Mouse (Mus musculus): ENCODE measurements around the gene Fstl3. TPM values are rescaled to one million over a fixed set of nuclear protein-coding genes. Genes with fewer than 3 reads are reported as not detected.

Fstl3 gene
- polyA plus RNA-seq, 1 experiment from 2014 or later: 3.0 TPM

DNA sequence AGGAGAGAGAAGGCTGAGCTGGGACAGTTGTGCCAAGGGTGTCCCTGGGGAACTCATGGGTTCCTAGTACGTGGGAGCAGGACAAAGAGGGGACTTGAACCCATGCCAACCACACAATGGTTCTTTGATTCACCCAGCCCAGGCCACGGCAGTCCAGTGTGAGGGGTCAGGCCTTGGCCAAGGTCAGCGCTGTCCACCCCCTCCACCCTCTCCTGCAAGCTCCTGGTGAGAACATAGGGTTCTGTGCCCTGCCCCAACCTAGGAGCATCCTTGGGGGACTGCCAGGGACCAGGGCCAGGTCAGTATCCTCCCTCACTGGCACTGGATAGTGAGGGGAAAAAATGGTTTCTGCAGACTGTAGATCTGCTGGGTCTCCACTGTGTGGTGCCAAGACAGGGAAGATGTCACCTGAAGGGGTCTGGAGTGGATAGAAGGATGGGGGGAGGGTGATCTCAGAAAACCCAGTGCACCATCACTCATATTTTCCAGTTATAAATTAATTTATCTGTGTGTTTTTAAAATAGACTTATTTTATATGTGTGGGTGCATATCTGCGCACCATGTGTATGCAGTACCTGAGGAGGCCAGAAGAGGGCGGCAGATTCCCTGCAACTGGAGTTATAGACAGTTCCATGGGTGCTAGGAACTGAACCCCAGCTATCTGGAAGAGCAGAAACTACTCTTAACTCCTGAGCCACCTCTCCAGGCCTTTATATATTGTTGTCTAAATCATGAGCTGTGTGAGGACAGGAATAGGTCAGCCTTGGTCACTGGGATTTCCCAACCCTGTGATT is 2.4 kb upstream of the Fstl3 start:
- no peak for ATAC-seq (ENCODE audit: insufficient number of reproducible peaks, insufficient read depth, low FRiP score, low TSS enrichment, low read depth)
- Histone ChIP-seq H3K4me1 (replicated peaks) (peaks cover 26% of the 10 kb centered on the region), H3K9ac (replicated peaks) (no peak overlapping the region), H3K27ac (no peak overlapping the region), H3K27me3 (peaks cover 32% of the 10 kb centered on the region), H3K4me2 (no peak overlapping the region), H3K4me3 (replicated peaks) (no peak overlapping the region), H3K9me3 (peaks cover 13% of the 10 kb centered on the region), H3K36me3 (no peaks in the 10 kb centered on the region)
- 77% methylated on average over 5 of the region's 5 CpGs for WGBS

DNA sequence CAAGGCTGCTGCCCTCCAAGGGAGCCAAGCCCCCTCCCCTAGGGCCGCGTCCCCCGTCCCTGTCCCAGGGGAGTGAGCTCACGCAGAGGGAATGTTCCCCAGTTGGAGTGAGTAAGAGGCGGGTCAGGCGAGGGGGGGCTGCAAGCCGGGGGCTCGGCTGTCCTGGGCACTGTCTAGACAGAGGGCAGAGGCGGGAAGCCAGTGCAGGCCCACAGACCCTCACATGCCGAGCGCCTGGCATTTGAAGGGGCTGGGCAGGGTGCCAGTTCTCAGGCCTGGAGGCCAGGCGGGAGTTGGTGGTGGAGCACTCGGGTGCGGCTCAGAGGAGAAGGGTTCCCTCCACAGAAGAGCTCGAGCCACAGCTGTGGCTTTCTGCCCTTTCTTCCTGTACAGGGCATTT is 934 bp downstream of the Fstl3 start:
- no peak for ATAC-seq (ENCODE audit: insufficient number of reproducible peaks, insufficient read depth, low FRiP score, low TSS enrichment, low read depth)
- Histone ChIP-seq H3K36me3 (no peaks in the 10 kb centered on the region), H3K9me3 (peaks cover 6% of the 10 kb centered on the region; the same call in 1 of the 2 replicates), H3K4me1 (replicated peaks) (peaks cover 39% of the 10 kb centered on the region), H3K27ac (no peak overlapping the region), H3K9ac (replicated peaks) (no peak overlapping the region; the same call in 1 of the 2 replicates), H3K4me2 (peak overlapping the region; percentile 80), H3K4me3 (replicated peaks) (peak overlapping the region; percentile 8), H3K27me3 (peaks cover 63% of the 10 kb centered on the region)
- WGBS: 15% methylated on average over 15 of the region's 15 CpGs

- H3K9ac ChIP-seq (replicated peaks): no peak overlapping the region
- H3K4me3 ChIP-seq (replicated peaks): peak overlapping the region; percentile 42; the same call in 1 of the 2 replicates
- peaks cover 39% of the 10 kb centered on the region for H3K4me1 ChIP-seq (replicated peaks)
- H3K4me2 ChIP-seq: no peak overlapping the region
- no peak for ATAC-seq (ENCODE audit: insufficient number of reproducible peaks, insufficient read depth, low FRiP score, low TSS enrichment, low read depth)
- peaks cover 70% of the 10 kb centered on the region for H3K27me3 ChIP-seq
- peaks cover 6% of the 10 kb centered on the region; the same call in 1 of the 2 replicates for H3K9me3 ChIP-seq
- H3K27ac ChIP-seq: 0 out of 2 replicates have a peak overlapping the region, but pooled peaks have one; percentile 7
- no peaks in the 10 kb centered on the region for H3K36me3 ChIP-seq
- 19% methylated on average over 2 of the region's 2 CpGs for WGBS
Observed at GRCm38 (mm10) chr10:79779193-79779592, 2.1 kb downstream of the Fstl3 start.

- WGBS: 2% methylated on average over 55 of the region's 55 CpGs
- Histone ChIP-seq H3K36me3 (no peaks in the 10 kb centered on the region), H3K4me3 (replicated peaks) (peak overlapping the region; percentile 42), H3K9ac (replicated peaks) (0 out of 2 replicates have a peak overlapping the region, but pooled peaks have one; percentile 23), H3K4me2 (peak overlapping the region; percentile 68), H3K27ac (no peak overlapping the region), H3K27me3 (peaks cover 79% of the 10 kb centered on the region), H3K4me1 (replicated peaks) (peaks cover 39% of the 10 kb centered on the region), H3K9me3 (peaks cover 4% of the 10 kb centered on the region; the same call in 1 of the 2 replicates)
- ATAC-seq (ENCODE audit: insufficient number of reproducible peaks, insufficient read depth, low FRiP score, low TSS enrichment, low read depth): peak; percentile 81
Observed at GRCm38 (mm10) chr10:79779784-79780663, 3.0 kb downstream of the Fstl3 start.

GRCm38 (mm10) chr10:79780664-79781015 is 3.6 kb downstream of the Fstl3 start:
- ATAC-seq (ENCODE audit: insufficient number of reproducible peaks, insufficient read depth, low FRiP score, low TSS enrichment, low read depth): peak; percentile 1; the same call in 1 of the 2 replicates
- Histone ChIP-seq H3K4me1 (replicated peaks) (peaks cover 39% of the 10 kb centered on the region), H3K9me3 (no peaks in the 10 kb centered on the region), H3K4me2 (peak overlapping the region; percentile 68), H3K27me3 (peaks cover 81% of the 10 kb centered on the region), H3K4me3 (replicated peaks) (peak overlapping the region; percentile 42), H3K36me3 (no peaks in the 10 kb centered on the region), H3K27ac (no peak overlapping the region), H3K9ac (replicated peaks) (0 out of 2 replicates have a peak overlapping the region, but pooled peaks have one; percentile 23)
- WGBS: 3% methylated on average over 13 of the region's 13 CpGs

GRCm38 (mm10) chr10:79781139-79781538 is 4.1 kb downstream of the Fstl3 start:
- 26% methylated on average over 21 of the region's 21 CpGs for WGBS
- no peak for ATAC-seq (ENCODE audit: insufficient number of reproducible peaks, insufficient read depth, low FRiP score, low TSS enrichment, low read depth)
- Histone ChIP-seq H3K36me3 (no peaks in the 10 kb centered on the region), H3K27ac (no peak overlapping the region), H3K4me1 (replicated peaks) (peaks cover 39% of the 10 kb centered on the region), H3K4me2 (peak overlapping the region; percentile 68), H3K9me3 (no peaks in the 10 kb centered on the region), H3K4me3 (replicated peaks) (peak overlapping the region; percentile 42), H3K9ac (replicated peaks) (0 out of 2 replicates have a peak overlapping the region, but pooled peaks have one; percentile 23), H3K27me3 (peaks cover 81% of the 10 kb centered on the region)

GRCm38 (mm10) chr10:79781956-79782355 is 4.9 kb downstream of the Fstl3 start:
- no peak for ATAC-seq (ENCODE audit: insufficient number of reproducible peaks, insufficient read depth, low FRiP score, low TSS enrichment, low read depth)
- peaks cover 76% of the 10 kb centered on the region for H3K27me3 ChIP-seq
- 50% methylated on average over 5 of the region's 5 CpGs for WGBS
- no peak overlapping the region for H3K9ac ChIP-seq (replicated peaks)
- H3K4me3 ChIP-seq (replicated peaks): no peak overlapping the region
- peaks cover 36% of the 10 kb centered on the region for H3K4me1 ChIP-seq (replicated peaks)
- no peak overlapping the region for H3K4me2 ChIP-seq
- H3K27ac ChIP-seq: no peak overlapping the region
- H3K9me3 ChIP-seq: no peaks in the 10 kb centered on the region
- no peaks in the 10 kb centered on the region for H3K36me3 ChIP-seq

DNA sequence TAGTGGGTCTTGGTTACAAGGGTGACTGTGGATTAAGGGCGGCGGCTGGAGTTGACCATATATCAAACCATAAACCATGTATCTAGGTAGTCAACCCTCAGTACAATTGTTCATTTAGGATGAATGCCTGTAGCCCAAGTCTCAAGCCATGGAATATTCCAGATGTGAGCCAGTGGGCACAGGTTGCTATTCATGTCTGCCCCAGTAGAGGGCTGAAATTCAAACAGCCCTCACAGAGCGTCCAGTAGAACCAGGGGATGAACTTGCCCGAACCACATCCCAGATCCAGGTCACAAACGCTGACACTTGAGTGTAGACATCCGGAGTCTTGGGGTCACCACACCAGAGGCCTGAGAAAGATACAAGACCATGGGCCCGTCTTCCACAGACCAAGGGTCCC is 6.0 kb downstream of the Fstl3 start:
- H3K27ac ChIP-seq: no peak overlapping the region
- peaks cover 25% of the 10 kb centered on the region for H3K4me1 ChIP-seq (replicated peaks)
- H3K4me3 ChIP-seq (replicated peaks): no peak overlapping the region
- H3K36me3 ChIP-seq: no peaks in the 10 kb centered on the region
- H3K9ac ChIP-seq (replicated peaks): no peak overlapping the region
- no peak overlapping the region for H3K4me2 ChIP-seq
- 63% methylated on average over 7 of the region's 7 CpGs for whole genome bisulfite sequencing
- ATAC-seq (ENCODE audit: insufficient number of reproducible peaks, insufficient read depth, low FRiP score, low TSS enrichment, low read depth): no peak
- H3K27me3 ChIP-seq: peaks cover 65% of the 10 kb centered on the region
- H3K9me3 ChIP-seq: no peaks in the 10 kb centered on the region

DNA sequence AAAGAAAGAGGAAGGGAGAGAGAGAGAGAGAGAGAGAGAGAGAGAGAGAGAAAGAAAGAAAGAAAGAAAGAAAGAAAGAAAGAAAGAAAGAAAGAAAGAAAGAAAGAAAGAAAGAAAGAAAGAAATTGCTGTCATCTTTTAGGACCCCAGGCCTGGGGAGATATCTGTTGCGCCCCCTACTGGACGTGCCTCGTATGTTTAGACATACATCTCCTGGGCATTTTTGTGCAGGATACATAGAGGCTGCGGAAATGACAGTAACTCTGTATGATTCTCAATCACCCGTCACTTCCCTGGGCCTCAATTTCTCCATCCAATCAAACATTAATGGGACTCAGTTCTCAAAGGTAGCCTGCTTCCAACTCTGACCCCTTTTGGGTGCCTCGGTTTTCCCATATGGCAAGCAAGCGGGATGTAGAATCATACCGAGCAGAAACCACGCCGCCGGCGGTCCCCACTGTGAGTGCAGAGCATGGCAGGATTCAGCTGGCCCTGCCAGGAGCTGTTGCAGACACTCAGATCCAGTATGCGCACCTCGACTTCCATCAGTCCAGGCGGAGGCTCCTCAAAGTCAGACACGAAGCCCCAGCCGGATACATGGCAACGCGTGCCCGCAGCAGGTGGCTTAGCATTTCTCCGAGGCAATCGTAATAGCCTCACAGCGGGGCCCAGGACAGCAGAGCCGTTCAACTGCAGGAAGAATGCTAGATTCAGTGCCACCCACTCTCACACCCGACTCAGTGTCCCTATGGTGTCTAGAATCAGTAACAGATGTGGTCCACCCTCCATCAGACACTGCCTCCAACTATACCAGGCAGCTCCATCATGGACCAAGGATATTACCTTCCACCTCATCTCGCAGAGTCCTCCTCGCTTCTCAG is 7.1 kb downstream of the Fstl3 start:
- Histone ChIP-seq H3K27ac (no peak overlapping the region), H3K4me3 (replicated peaks) (no peak overlapping the region), H3K4me2 (no peak overlapping the region), H3K36me3 (no peaks in the 10 kb centered on the region), H3K9ac (replicated peaks) (no peak overlapping the region), H3K9me3 (no peaks in the 10 kb centered on the region), H3K4me1 (replicated peaks) (peaks cover 16% of the 10 kb centered on the region), H3K27me3 (peaks cover 54% of the 10 kb centered on the region)
- WGBS: 36% methylated on average over 27 of the region's 27 CpGs
- no peak for ATAC-seq (ENCODE audit: insufficient number of reproducible peaks, insufficient read depth, low FRiP score, low TSS enrichment, low read depth)

DNA sequence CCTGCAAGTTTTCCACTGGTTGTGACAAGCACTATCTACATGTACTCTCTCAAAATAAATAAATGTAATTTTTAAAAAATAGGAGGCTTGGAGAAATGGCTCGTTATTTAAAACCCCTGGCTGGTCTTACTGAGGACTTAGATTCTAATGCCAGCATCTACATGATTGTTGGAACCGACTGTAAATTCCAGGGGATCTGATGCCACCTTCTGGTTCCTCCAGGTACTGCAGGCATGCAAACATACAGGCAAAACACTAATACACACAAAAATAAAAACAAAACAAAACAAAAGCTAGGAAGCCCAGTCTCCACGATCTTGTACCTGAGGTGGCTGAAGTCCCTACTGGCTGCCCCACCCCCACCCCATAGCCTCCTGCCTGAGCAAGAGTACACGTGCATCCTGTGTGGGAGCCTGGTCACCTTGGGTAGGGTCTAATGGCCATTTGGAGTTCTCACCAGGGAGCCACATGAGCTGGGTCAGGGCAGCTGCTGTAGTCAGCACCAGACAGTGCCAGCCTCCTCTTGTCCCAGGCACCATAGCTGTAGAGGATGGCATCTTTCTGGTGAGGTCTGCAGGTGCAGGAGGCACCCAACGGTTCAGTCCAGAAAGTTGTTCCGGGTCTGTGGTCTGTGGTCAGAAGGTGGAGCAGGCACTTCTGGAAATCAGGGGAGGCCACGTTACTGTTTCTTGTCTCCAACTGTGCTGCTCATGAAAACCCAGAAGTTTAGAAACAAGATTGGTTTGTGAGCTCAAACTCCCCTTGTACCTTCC is 11.5 kb downstream of the Fstl3 start:
- 38% methylated on average over 7 of the region's 7 CpGs for WGBS
- H3K9me3 ChIP-seq: no peaks in the 10 kb centered on the region
- no peak overlapping the region for H3K4me2 ChIP-seq

More for the DNA sequence above, 11.5 kb downstream of the Fstl3 start:
- Histone ChIP-seq H3K4me3 (replicated peaks) (no peak overlapping the region), H3K27me3 (peaks cover 19% of the 10 kb centered on the region; the same call in 1 of the 2 replicates), H3K9ac (replicated peaks) (no peak overlapping the region), H3K27ac (no peak overlapping the region), H3K36me3 (no peaks in the 10 kb centered on the region), H3K4me1 (replicated peaks) (0 out of 2 replicates have a peak, but pooled peaks cover 4% of the 10 kb centered on the region)
- ATAC-seq (ENCODE audit: insufficient number of reproducible peaks, insufficient read depth, low FRiP score, low TSS enrichment, low read depth): no peak
